Mouse (Mus musculus) ovary, postnatal 36 days (tissue): ENCODE measurements around the gene 1700029H14Rik.

Experiments used
- DNase-seq: peaks from one replicate; pipeline ENCODE4 v3.0.0; 2022; ENCODE audit warnings: low spot score, mixed read lengths

Gene 1700029H14Rik

GRCm38 (mm10) chr8:13541526-13541925 is 20.7 kb downstream of the 1700029H14Rik start:
- no peak for DNase-seq

DNA sequence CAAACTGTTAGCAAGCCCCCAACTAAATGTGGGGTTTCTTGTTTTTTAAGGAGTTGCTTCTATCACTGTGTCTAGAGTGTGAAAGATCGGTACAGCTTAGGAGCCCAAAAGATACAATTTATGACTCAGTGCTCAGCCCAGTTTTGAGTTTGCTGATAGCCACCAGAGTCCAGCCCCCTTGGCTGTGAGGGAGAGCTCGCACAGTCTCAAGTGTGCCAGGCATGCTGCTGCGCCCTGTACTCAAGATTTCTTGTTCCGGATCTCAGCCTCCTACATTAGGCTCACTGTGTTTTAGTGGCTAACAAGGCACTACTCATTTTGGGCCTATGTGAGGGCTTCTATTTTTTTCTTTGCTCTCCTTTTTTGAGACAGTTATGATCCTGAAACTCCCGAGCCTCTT is 22.1 kb downstream of the 1700029H14Rik start:
- DNase-seq = no peak

- DNase-seq = peak; percentile 49
Observed at GRCm38 (mm10) chr8:13538821-13539220, 23.4 kb downstream of the 1700029H14Rik start.

DNA sequence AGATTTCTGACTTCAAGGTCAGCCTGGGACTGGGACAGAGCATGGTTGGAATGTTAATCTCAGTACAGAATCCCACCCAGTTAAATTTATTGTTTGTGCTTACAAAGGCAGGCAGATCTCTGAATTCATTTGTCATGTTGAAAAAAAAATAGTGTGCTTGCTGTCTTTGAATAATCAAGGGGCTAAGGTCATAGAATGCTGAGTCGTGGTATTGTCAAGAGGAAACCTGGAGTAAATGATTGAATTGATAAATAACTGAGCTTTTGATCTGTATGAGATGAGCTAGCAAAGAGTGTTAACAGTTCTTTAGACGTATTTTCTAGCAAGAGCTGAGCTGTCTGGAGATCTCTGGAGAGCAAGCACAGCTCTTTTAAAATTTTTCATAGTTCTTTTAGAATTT is 25.2 kb downstream of the 1700029H14Rik start:
- no peak for DNase-seq

DNA sequence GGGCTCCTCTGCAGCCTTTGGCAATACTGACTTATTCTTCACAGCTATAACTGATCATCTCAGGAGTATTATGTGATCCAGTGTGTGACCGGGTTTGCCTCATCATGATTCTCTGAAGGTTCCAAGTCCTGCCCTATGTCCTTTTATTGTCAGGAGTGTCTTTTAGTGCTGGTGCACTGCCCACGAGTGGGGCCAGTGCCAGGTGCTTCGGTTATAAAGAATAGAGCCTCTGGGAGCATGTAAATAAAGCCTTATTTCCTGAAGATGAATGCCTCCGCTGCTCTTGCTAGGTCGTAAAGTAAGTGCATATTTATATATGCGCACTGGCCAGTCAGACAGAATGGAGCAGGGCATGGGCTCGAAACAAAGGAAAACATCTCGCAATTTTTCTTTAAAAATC is 29.1 kb downstream of the 1700029H14Rik start:
- DNase-seq = no peak

DNA sequence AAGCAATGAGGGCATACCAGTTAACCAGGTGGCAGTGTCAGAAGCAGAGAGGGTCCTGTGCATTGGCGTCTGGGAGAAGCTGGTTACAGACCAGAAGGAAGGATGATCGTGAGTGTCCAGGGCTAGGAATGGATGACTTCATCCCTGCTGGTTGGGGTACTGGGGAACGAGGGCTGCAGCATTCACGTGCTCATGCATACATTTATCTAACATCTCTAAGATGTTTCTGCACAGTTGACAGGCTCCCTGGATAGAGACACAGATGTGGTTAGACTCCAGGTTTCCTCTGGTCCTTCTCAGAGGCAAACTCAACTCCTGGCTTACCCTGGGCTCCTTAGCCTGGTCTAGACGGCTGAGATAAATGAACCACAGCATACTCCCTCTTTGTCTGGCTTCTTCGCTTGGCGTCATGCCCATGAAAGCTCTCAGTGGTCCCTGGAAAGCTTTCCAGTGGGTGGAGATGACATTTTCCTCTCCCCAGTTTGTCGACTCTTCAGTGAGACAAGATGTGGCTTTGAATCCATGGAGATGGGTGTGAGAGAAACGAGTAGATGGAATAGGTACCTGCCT is 30.6 kb downstream of the 1700029H14Rik start:
- DNase-seq = no peak

DNA sequence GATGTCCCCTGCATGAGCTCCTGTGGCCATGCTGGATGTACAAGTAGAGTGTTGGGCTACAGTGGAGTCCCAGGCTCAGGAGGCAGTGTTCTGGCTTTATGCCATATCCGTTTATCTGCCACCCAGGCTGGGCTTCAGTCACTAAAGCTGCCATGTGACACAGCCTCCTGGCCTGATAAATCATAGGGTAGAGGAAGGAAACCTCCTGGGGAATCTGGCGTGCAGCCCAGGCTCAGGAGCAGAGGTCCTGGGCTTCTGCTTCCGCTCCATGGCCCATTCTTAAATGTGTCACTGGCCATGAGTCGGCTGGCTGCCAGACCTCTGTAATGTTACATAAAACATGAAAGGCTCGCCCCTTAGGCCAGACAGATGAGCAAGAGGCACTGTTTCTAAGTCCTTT is 31.3 kb downstream of the 1700029H14Rik start:
- DNase-seq = peak; percentile 81

DNA sequence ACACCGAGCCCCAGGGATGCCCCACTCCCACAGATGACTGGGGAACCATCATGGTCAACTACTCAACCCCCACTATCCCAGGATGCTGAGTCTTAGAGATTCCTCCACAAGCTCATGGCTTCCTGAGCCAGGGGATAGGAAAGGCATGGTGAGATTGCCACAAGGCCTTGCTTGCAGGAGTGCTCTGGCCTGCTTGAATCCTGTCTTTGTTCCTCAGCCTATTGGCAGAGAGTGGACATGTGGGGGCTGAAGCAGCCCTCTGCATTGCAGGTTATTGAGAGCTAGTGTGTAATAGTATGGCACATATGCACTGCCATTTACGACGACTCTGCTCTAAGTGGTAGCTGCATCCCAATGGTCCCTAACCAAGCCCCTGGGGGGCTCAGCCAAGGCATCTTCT is 31.9 kb downstream of the 1700029H14Rik start:
- DNase-seq = no peak

GRCm38 (mm10) chr8:13529891-13530316 is 32.4 kb downstream of the 1700029H14Rik start:
- DNase-seq = peak; percentile 77

DNA sequence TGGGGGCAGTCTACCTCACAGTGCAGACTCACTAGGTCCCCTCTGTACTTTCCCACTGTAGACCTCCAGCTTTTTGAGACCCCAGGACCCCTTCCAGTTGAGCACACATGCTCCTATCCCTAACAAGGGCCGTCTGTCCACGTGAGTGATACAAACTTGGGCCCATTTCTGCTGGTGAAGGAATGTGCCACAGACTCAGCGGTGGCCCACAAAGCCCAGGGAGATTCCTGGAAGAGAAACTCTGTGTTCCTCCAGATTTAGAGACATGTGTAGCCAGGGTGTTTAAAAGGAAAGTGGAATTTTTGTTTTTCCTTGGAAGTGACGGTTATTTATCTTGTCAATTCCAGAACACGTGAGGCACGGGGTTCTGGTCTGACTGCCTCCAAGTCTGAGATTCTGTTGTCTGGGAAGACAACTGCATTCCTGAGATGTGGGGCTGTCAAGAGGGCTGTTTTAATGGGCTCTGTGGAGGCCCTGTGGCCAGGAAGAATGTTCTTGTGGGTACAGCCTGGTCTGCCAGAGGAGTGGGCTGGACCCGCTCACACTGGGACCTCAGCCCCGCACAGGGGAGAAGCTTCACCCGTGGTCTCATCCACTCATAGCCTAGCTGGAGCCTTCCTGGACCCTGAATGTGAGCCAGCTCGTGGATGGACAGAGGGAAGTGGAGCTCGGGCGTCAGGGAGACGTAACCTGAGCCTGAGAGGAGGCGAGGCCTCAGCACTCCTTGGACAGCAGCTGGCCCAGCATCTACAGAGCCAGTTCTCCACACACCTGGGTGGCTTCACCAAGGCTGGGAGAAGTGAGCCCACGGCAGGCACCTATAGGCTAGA is 33.0 kb downstream of the 1700029H14Rik start:
- no peak for DNase-seq

- no peak for DNase-seq
Observed at GRCm38 (mm10) chr8:13521392-13521791, 40.9 kb downstream of the 1700029H14Rik start.

DNA sequence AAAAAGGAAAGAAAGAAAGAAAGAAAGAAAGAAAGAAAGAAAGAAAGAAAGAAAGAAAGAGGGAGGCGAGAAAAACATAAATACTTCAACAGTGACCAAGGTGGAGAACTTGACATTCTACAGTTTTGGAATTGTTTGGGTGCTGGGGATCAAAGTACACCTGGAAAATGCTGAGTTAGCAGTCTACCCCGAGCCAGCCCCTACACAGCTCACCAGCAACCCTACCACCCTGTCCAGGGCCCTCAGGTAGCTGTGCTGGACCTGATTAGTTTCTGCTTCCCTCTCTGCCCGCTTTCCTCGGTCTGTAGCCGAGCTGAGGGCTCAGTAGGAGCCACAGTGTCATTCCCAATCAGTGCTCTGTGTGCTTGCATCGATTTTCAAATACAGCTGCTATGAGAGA is 41.9 kb downstream of the 1700029H14Rik start:
- DNase-seq = no peak

GRCm38 (mm10) chr8:13519503-13519902 is 42.8 kb downstream of the 1700029H14Rik start:
- no peak for DNase-seq

DNA sequence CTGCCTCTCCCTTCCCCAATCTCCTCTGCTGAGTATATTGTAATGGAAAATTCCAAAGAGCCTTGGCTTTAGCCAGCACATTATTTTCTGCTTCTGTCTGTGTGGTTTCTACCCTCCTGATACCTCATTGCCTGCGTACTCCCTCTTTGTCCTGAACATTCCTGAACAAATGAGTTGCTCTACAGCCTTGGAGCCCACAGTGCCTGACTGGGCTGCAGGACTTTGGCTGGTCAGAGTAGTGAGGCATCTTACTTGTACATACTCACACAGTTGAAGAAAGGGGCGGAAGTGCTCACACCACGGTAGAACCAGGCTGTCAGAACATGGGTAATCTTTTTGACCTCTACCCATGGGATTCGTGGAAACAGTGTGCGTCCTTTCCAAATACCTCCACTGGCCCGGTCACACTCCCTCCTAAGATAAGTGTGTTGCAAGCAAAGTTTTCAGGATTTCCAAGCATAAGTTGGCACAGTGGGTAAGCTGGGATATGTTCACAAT is 44.9 kb downstream of the 1700029H14Rik start:
- DNase-seq = no peak

DNA sequence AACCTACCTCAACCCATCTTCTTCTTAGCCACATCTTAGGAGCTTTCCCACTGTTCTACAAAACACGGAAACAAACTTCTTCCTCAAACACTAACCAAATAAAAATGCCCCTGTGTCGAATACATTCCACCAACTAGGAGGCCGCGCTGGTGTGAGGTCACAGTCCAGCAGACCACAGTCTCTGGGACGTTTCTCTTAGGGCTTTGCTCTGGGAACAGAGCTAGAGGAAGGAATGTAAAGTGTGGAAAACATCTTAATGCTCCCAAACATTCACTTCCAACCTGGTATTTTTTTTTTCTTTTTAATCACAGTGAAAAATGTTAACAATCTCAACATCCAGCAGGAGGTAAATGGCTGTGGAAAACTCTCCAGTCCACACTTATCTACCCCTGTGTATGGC is 45.5 kb downstream of the 1700029H14Rik start:
- DNase-seq = no peak

DNA sequence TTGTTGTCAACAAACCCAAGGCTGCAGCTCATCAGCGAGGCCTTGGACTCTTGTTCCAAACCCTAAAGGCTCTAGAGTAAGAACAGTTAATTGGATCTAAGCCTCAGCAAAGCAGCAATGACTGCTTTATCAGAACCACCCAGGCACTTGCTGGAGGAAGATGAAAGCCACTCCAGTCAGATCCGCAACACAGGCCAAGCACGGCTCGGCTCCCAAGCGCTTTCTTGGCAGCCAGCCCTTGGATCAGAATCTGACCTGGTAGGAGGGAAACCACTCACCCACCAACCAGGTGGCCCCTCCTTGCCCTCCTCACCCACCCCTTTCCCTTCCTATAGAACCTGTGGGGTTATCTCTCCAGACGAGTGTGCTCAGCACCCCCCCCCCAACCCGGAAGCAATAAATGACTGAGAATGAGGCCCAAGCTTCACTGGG is 46.2 kb downstream of the 1700029H14Rik start:
- peak; percentile 75 for DNase-seq

DNA sequence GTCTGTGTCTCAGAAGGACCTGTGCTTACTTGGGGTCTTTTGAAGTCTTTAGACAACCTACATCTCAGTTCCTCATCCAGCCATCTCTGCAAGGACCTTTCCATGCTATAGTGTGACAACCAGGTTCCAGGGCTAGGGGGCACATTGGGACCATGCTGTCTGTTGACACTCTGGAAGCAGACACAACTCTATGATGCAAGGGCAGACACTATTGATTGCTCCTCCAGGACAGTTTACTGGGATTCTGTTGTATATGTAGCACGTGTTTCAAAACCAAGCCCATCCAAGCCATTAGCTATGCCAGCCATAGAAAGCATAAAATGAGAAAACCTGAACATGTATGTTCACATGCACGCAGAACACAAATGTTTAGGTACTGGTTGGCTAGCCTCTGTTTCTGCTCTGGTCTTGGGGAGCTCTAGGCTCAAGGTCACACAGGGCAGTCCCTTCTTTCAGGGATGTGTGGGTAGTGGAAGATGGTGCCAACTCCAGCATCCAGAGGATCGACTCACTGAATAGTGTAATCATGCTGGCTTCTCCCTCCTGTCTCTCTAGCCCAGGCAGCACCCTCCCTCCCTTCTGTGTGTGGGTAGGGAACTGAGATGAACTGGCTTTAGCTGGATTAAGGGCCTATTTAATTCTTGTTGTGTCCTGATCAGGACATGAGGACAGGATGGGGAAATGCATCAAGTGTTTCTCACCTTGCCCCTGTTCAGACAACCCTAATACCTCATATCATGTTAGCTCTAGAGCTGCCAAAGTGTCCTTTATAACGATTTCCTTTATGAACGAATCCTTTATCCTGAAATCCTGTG is 48.5 kb downstream of the 1700029H14Rik start:
- DNase-seq = no peak

DNA sequence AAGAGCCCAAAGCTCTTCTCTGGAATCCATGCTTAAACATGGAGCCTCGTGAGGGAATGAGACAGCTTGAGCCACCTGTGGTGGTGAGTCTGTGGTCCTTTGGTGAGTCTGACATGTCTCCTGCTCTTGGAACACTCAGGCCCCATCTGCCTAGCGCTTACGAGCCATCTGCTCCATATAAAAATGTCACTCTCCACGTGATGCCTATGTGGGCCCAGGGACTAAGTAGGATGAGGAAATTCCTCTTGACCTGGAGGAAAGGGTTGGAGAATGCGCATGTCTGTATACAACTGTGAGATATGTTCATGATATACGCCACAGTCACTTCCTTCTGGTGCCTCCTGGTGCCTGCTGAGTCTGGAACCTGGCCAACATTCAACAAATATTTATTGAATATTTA is 49.6 kb downstream of the 1700029H14Rik start:
- no peak for DNase-seq

GRCm38 (mm10) chr8:13512016-13512415 is 50.2 kb downstream of the 1700029H14Rik start:
- DNase-seq = no peak

GRCm38 (mm10) chr8:13507284-13507937 is 54.9 kb downstream of the 1700029H14Rik start:
- DNase-seq = peak; percentile 23

GRCm38 (mm10) chr8:13506849-13507248 is 55.4 kb downstream of the 1700029H14Rik start:
- DNase-seq = peak; percentile 92
